Mouse (Mus musculus): ENCODE data around the gene Morc3. TPM values are rescaled to one million over a fixed set of nuclear protein-coding genes. Genes with fewer than 3 reads are reported as not detected.

Morc3 gene
- polyA plus RNA-seq, 1 experiment from 2014 or later: 44.9 TPM

Other genes starting within 250 kb of the Morc3 start
- 11.5 and 14.3 TPM in 2 replicates for gene Setd4, start 228.1 kb upstream of the Morc3 start, polyA plus RNA-seq (2014; fragmentation: Nextera tagmentation; extraction: Ambion mirVana)
- 89.9 and 95.9 TPM in 2 replicates for gene Cbr1, start 226.3 kb upstream of the Morc3 start, polyA plus RNA-seq (2014; fragmentation: Nextera tagmentation; extraction: Ambion mirVana)
- gene Gm5678, start 204.0 kb upstream of the Morc3 start, polyA plus RNA-seq (2014; fragmentation: Nextera tagmentation; extraction: Ambion mirVana): not detected in 2 replicates
- 13.8 and 15.1 TPM in 2 replicates for gene Cbr3, start 148.9 kb upstream of the Morc3 start, polyA plus RNA-seq (2014; fragmentation: Nextera tagmentation; extraction: Ambion mirVana)
- 20.4 and 24.7 TPM in 2 replicates for gene Dop1b, start 120.2 kb upstream of the Morc3 start, polyA plus RNA-seq (2014; fragmentation: Nextera tagmentation; extraction: Ambion mirVana)
- 73.5 and 80.0 TPM in 2 replicates for gene Chaf1b, start 51.8 kb downstream of the Morc3 start, polyA plus RNA-seq (2014; fragmentation: Nextera tagmentation; extraction: Ambion mirVana)
- not detected in 2 replicates for gene Cldn14, start 176.7 kb downstream of the Morc3 start, polyA plus RNA-seq (2014; fragmentation: Nextera tagmentation; extraction: Ambion mirVana)